Mouse (Mus musculus) right cerebral cortex, postnatal 14 days (tissue): ENCODE data around the gene Fam219b.
A peak's percentile ranks its signal among the peaks of the same experiment; 100 is the strongest.

Source experiments
- DNase-seq: peaks from one replicate; pipeline ENCODE4 v3.0.0; 2022

Fam219b gene

GRCm38 (mm10) chr9:57526435-57526834 lies 10.9 kb upstream of the Fam219b start:
- no peak for DNase-seq

GRCm38 (mm10) chr9:57531946-57532345 lies 5.4 kb upstream of the Fam219b start:
- no peak for DNase-seq

- DNase-seq = no peak
These were observed 966 bp upstream of the Fam219b start for GRCm38 (mm10) chr9:57536362-57536761.

GRCm38 (mm10) chr9:57537728-57538181 lies 427 bp downstream of the Fam219b start:
- DNase-seq = no peak

- DNase-seq = no peak
These were observed 2.2 kb downstream of the Fam219b start for GRCm38 (mm10) chr9:57539550-57539949.

- DNase-seq = peak; percentile 44
These were observed 4.0 kb downstream of the Fam219b start for GRCm38 (mm10) chr9:57541312-57541711.

GRCm38 (mm10) chr9:57543951-57544350 lies 6.6 kb downstream of the Fam219b start:
- no peak for DNase-seq

- no peak for DNase-seq
These were observed 10.0 kb downstream of the Fam219b start for GRCm38 (mm10) chr9:57547287-57547686.

- no peak for DNase-seq
These were observed 10.5 kb downstream of the Fam219b start for GRCm38 (mm10) chr9:57547869-57548268.

GRCm38 (mm10) chr9:57549186-57549585 lies 11.9 kb downstream of the Fam219b start:
- DNase-seq = no peak

GRCm38 (mm10) chr9:57550126-57550862 lies 13.0 kb downstream of the Fam219b start:
- DNase-seq = no peak

- peak; percentile 78 for DNase-seq
These were observed 15.0 kb downstream of the Fam219b start, which contains the start of gene Mpi for GRCm38 (mm10) chr9:57552139-57552887. Mpi (minus strand) TSS chr9:57552763.

- DNase-seq = no peak
These were observed 15.8 kb downstream of the Fam219b start for GRCm38 (mm10) chr9:57553119-57553518.

- DNase-seq = no peak
These were observed 17.4 kb downstream of the Fam219b start for GRCm38 (mm10) chr9:57554753-57555152.

GRCm38 (mm10) chr9:57557215-57557614 lies 19.9 kb downstream of the Fam219b start:
- DNase-seq = no peak

- no peak for DNase-seq
These were observed 21.3 kb downstream of the Fam219b start for GRCm38 (mm10) chr9:57558625-57559024.

- DNase-seq = no peak
These were observed 22.2 kb downstream of the Fam219b start for GRCm38 (mm10) chr9:57559568-57559967.

GRCm38 (mm10) chr9:57560263-57560662 lies 22.9 kb downstream of the Fam219b start:
- DNase-seq = no peak

- DNase-seq = peak; percentile 88
These were observed 23.8 kb downstream of the Fam219b start, which contains the start of gene Scamp2 for GRCm38 (mm10) chr9:57560861-57561710. Scamp2 (plus strand) TSS chr9:57560943.

GRCm38 (mm10) chr9:57561711-57562099 lies 24.4 kb downstream of the Fam219b start:
- DNase-seq = no peak

- no peak for DNase-seq
These were observed 25.6 kb downstream of the Fam219b start for GRCm38 (mm10) chr9:57562896-57563372.

- DNase-seq = no peak
These were observed 27.3 kb downstream of the Fam219b start for GRCm38 (mm10) chr9:57564609-57565008.

- DNase-seq = peak; percentile 56
These were observed 28.5 kb downstream of the Fam219b start for GRCm38 (mm10) chr9:57565741-57566221.
